Mouse (Mus musculus) spleen, adult 10 weeks (tissue): ENCODE data around the gene Rnase13. TPM values are rescaled to one million over a fixed set of nuclear protein-coding genes. Genes with fewer than 3 reads are reported as not detected.

Source experiments
- polyA plus RNA-seq: library from polyadenylated mRNA; stranded (reverse); fragments of 350-450 nt; fragmentation: Illumina TruSeq; extraction: RNeasy Lipid Tissue Mini Kit (QIAGEN cat#74804); gene quantifications from one replicate; pipeline ENCODE4 v1.2.3, GENCODE M21; 2015; ENCODE audit warnings: low replicate concordance; ENCODE audit not compliant: insufficient read depth

Rnase13 gene
- not detected for polyA plus RNA-seq

DNA sequence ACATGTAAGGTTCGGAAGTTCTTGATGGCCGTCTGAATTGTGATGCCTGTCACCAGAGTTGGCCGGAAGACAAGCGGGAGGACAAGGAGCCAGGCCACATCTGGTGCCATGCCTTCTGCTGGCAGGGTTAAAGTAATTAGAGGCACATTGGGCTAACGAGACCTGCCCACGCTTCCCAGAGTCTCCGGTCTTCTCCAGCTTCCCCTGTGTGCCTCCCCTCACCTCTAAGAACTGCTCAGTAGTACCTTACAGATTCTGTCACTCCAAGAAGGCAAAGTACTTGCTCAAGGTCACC lies at the start of gene Rnase13:
Rnase13 (minus strand) TSS at position 203 of the 295 bp plus-strand sequence.

DNA sequence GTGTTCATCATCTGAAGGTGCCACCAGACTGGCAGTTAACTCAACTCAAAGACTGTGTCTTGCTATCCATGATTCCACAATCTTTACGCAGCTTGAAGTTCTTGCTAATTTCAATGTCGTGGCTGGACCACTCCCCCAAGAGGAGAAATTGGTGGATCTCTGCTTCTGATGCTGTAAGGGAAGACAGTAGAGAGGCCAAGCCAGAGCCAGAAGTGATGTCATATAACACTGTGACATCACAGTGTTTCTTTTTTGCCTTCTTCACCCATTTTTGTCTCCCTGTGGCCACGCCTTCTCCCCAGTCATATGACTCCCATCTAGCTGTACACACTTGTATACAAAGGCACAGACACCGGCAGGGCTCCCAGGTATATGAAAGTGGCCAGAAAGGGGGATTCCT lies 4.4 kb downstream of the Rnase13 start, which contains the start of gene Tppp2:
Tppp2 (plus strand) TSS at position 301 of the 400 bp plus-strand sequence.

DNA sequence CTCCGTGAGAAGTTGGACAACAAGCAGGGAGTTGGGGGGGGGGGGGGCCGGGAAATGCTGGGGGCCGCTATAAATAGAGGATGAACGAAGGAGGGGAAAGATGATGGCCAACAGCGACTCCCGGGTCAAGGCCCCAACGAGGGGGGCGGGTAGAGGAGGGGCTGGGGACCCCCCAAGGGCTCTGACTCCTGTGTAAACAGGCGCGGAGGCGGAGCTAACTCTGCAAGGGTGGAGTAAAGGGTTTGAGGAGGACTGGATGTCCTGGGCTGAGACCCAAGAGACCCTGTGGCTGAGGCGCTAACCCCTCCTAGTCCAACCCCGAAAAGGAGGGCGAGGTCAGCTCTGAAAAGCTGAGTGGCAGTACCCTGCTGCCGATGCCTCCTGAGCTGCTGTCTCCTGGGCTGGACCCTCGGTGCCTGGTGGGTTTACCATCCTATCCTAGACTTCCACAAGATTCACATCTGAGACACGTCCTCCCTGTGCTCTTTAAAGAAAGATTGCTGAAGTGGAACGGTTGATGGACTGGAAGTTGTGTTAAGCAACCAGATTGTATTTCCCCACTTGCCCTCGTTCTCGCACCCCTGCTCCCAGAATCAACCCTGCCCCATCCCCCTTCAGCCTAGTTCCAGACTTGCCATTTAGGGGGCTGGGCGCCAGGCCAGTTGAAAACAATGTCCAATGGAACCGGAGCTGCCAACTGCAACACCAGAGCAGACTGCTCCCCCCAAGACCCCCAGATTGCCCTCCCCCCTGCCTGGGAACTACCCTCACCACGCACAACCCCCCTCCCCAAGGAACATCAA lies 8.4 kb downstream of the Rnase13 start, which contains the start of gene Ndrg2:
Ndrg2 (minus strand) TSS at position 199 of the 803 bp plus-strand sequence.

DNA sequence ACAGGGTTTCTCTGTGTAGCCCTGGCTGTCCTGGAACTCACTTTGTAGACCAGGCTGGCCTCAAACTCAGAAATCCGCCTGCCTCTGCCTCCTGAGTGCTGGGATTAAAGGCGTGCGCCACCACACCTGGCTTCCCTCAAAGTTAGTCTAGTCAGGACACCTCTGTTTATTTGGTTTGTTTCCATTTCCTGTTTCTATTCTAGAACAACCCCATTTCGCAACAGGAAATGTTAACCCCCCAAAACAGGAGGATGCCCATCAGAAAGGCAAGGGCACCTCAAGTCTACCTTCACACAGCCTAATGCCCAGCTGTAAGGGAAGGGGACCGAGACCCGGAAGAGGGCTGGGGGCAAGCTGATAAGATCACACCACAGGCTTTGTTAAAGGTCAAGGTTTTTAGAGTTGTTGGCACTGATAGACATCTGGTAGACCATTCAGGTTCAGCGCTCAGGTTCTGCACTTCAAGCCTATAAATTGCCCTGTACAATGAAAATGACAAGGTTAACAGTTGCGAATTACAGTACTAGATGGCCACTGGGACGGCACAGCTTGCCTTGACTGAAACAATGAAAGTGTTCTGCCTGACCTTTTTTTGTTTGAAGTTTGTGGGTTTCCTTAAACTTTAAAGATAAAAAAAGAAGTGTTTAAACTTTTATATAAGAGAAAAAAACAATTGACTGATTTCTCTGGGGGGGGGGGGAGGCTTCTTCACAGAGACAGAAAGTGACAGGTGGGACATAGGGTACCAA lies 30.2 kb downstream of the Rnase13 start, which contains the start of gene Slc39a2:
Slc39a2 (plus strand) TSS at position 699 of the 749 bp plus-strand sequence.

DNA sequence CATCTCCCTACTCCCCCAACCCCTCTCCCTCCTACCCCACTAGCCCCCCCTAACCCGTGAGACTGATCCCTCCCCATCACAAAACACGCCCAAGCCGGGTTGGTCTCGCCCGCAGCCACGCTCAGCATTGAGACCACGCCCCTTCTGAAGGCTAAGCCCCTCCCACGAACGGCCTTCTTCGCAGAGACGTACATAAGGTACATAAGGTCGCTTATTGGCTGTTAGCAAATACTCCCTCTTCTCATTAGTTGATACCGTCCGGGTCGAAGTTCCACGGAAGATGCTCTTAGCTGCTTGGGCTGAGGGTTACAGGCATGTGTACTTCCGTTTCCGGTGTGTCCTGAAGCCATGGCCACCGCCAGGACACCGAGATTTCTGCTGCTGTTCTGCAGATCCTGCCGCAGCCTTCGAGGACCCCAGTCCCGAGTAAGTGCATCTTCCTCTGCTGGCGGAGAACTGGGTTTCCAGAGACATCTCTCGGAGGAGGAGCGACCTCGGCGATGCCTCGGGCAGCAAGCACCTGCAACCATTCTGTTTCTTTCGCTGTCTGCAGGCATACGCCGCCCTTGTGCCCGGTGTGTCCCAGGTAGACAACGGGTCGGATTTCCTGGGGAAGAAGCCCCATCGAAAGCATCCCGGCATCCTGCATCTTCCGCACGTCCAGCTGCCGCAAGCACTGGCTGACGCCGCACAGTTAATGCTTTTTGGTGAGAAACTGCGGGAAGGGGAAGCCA lies 37.8 kb downstream of the Rnase13 start, which contains the start of gene Mettl17:
Mettl17 (plus strand) TSS at position 245 of the 734 bp plus-strand sequence.

Other genes with a start within 250 kb of the Rnase13 start
- not detected for gene Gm17079, start 227.3 kb downstream of the Rnase13 start, polyA plus RNA-seq
- not detected for gene Gm5800, start 205.6 kb downstream of the Rnase13 start, polyA plus RNA-seq
- gene Ang4, start 149.2 kb downstream of the Rnase13 start, polyA plus RNA-seq: not detected
- gene AY358078, start 122.7 kb downstream of the Rnase13 start, polyA plus RNA-seq: not detected
- not detected for gene Ear6, start 69.1 kb downstream of the Rnase13 start, polyA plus RNA-seq
- gene Mettl17, start 37.9 kb downstream of the Rnase13 start, polyA plus RNA-seq: 32.9 TPM
- gene Slc39a2, start 29.9 kb downstream of the Rnase13 start, polyA plus RNA-seq: 1.8 TPM
- 27.2 TPM for gene Ndrg2, start 8.6 kb downstream of the Rnase13 start, polyA plus RNA-seq
- not detected for gene Tppp2, start 4.3 kb downstream of the Rnase13 start, polyA plus RNA-seq
- gene Arhgef40, start 61.9 kb upstream of the Rnase13 start, polyA plus RNA-seq: 11.0 TPM
- not detected for gene Tmem253, start 92.9 kb upstream of the Rnase13 start, polyA plus RNA-seq
- 3.4 TPM for gene Zfp219, start 98.0 kb upstream of the Rnase13 start, polyA plus RNA-seq
- gene Olfr221, start 119.7 kb upstream of the Rnase13 start, polyA plus RNA-seq: not detected
- 497 TPM for gene Hnrnpc, start 181.3 kb upstream of the Rnase13 start, polyA plus RNA-seq
- gene Rpgrip1, start 187.9 kb upstream of the Rnase13 start, polyA plus RNA-seq: 44.6 TPM